Mouse (Mus musculus) MEL (cell line): Measurements from ENCODE around the gene Chrna9. TPM values are rescaled to one million over a fixed set of nuclear protein-coding genes. Genes with fewer than 3 reads are reported as not detected.

Experiments
- DNase-seq: peaks from one replicate; pipeline ENCODE4 v3.0.0; 2011; ENCODE audit warnings: low read depth, low spot score
- H3K27ac ChIP-seq: 2 replicates; pipeline ENCODE4 v1.5.1; 2012; ENCODE audit warnings: low read depth, mild to moderate bottlenecking, control low read depth, low read length, moderate library complexity; ENCODE audit not compliant: control insufficient read depth
- H3K27me3 ChIP-seq, 2 experiments: fragments of 150-350 bp in 1 of 2; sonication (generic) in 1 of 2; 2 replicates each; pipeline ENCODE4 v1.6.1; 2012; ENCODE audit warnings: low read length in 2 of 2, mild to moderate bottlenecking in 2 of 2, improper control_type of control experiment in 1 of 2, moderate library complexity in 1 of 2; ENCODE audit not compliant: insufficient read depth in 2 of 2, control insufficient read depth in 1 of 2
- H3K36me3 ChIP-seq, 2 experiments: 2 replicates each; pipeline ENCODE4 v1.6.1; 2012 to 2014; ENCODE audit warnings: low read length in 2 of 2, improper control_type of control experiment in 1 of 2, inconsistent platforms in 1 of 2, mild to moderate bottlenecking in 1 of 2; ENCODE audit not compliant: insufficient read depth in 2 of 2, control insufficient read depth in 1 of 2
- H3K4me1 ChIP-seq, 2 experiments: fragments of 150-350 bp in 1 of 2; sonication (generic) in 1 of 2; 2 replicates each; pipeline ENCODE4 v1.6.1; 2012; ENCODE audit warnings: low read length in 2 of 2, improper control_type of control experiment in 1 of 2, mild to moderate bottlenecking in 1 of 2; ENCODE audit not compliant: insufficient read depth in 2 of 2, control insufficient read depth in 1 of 2
- H3K4me3 ChIP-seq, 2 experiments: fragments of 150-350 bp in 1 of 2; sonication (generic) in 1 of 2; 2 replicates each; pipeline ENCODE4 v1.5.1; 2012; ENCODE audit warnings: low read depth in 2 of 2, low read length in 2 of 2, mild to moderate bottlenecking in 2 of 2, moderate library complexity in 2 of 2, control low read depth in 1 of 2, improper control_type of control experiment in 1 of 2; ENCODE audit not compliant: control insufficient read depth in 1 of 2, insufficient read depth in 1 of 2
- H3K79me2 ChIP-seq: 2 replicates; pipeline ENCODE4 v1.6.1; 2012; ENCODE audit warnings: mild to moderate bottlenecking, low read length, moderate library complexity; ENCODE audit not compliant: control insufficient read depth, poor library complexity, insufficient read depth
- H3K9ac ChIP-seq: 2 replicates; pipeline ENCODE4 v1.6.1; 2012; ENCODE audit warnings: low read depth, mild to moderate bottlenecking, control low read depth, low read length, moderate library complexity; ENCODE audit not compliant: control insufficient read depth, poor library complexity, severe bottlenecking
- H3K9me3 ChIP-seq: fragments of 150-350 bp; sonication (generic); replicated peaks from 2 replicates; pipeline ENCODE4 v1.6.1; 2012; ENCODE audit warnings: mild to moderate bottlenecking, low read length, improper control_type of control experiment, moderate library complexity; ENCODE audit not compliant: insufficient read depth
- CHD1 ChIP-seq: IDR thresholded peaks from 2 replicates; pipeline ENCODE4 v1.6.1; 2012; ENCODE audit warnings: low read depth, mild to moderate bottlenecking, inconsistent platforms, low read length, improper control_type of control experiment
- CHD2 ChIP-seq: IDR thresholded peaks from 2 replicates; pipeline ENCODE4 v1.6.1; 2011; ENCODE audit warnings: low read length, improper control_type of control experiment
- CTCF ChIP-seq, 3 experiments: IDR thresholded peaks in 2 of 3; conservative IDR thresholded peaks in 1 of 3; 2 replicates each; pipeline ENCODE4 v1.5.1; 2011 to 2012; ENCODE audit warnings: low read length in 3 of 3, low read depth in 2 of 3, mild to moderate bottlenecking in 2 of 3, improper control_type of control experiment in 1 of 3, inconsistent platforms in 1 of 3, mixed read lengths in 1 of 3, moderate library complexity in 1 of 3; ENCODE audit not compliant: control insufficient read depth in 1 of 3, insufficient read depth in 1 of 3, poor library complexity in 1 of 3, severe bottlenecking in 1 of 3
- E2F4 ChIP-seq: IDR thresholded peaks from 2 replicates; pipeline ENCODE4 v1.6.1; 2011; ENCODE audit warnings: low read depth, low read length, improper control_type of control experiment, borderline replicate concordance
- ELF1 ChIP-seq: IDR thresholded peaks from 2 replicates; pipeline ENCODE4 v1.6.1; 2014; ENCODE audit warnings: low read depth, mild to moderate bottlenecking, inconsistent platforms, low read length, improper control_type of control experiment, moderate library complexity
- EP300 ChIP-seq, 2 experiments: IDR thresholded peaks; 2 replicates each; pipeline ENCODE4 v1.6.1; 2011; ENCODE audit warnings: improper control_type of control experiment in 2 of 2, low read length in 2 of 2, low read depth in 1 of 2, mild to moderate bottlenecking in 1 of 2
- ETS1 ChIP-seq: IDR thresholded peaks from 2 replicates; pipeline ENCODE4 v1.6.1; 2012; ENCODE audit warnings: low read depth, mild to moderate bottlenecking, inconsistent platforms, low read length, improper control_type of control experiment, moderate library complexity
- GATA1 ChIP-seq: IDR thresholded peaks from 2 replicates; pipeline ENCODE4 v1.6.1; 2011; ENCODE audit warnings: low read depth, low read length, improper control_type of control experiment
- KAT2A ChIP-seq: conservative IDR thresholded peaks from 2 replicates; pipeline ENCODE4 v1.6.1; 2012; ENCODE audit warnings: low read depth, low read length, improper control_type of control experiment, inconsistent platforms
- MAFK ChIP-seq: IDR thresholded peaks from 2 replicates; pipeline ENCODE4 v1.6.1; 2011; ENCODE audit warnings: low read depth, mild to moderate bottlenecking, low read length, improper control_type of control experiment, borderline replicate concordance
- MAZ ChIP-seq: IDR thresholded peaks from 2 replicates; pipeline ENCODE4 v1.6.1; 2012; ENCODE audit warnings: low read depth, mild to moderate bottlenecking, inconsistent platforms, low read length, improper control_type of control experiment
- MXI1 ChIP-seq: IDR thresholded peaks from 2 replicates; pipeline ENCODE4 v1.6.1; 2011; ENCODE audit warnings: mild to moderate bottlenecking, low read depth, low read length, improper control_type of control experiment
- MYB ChIP-seq: IDR thresholded peaks from 2 replicates; pipeline ENCODE4 v1.6.1; 2011; ENCODE audit warnings: mild to moderate bottlenecking, low read depth, low read length, improper control_type of control experiment
- POLR2AphosphoS2 ChIP-seq: IDR thresholded peaks from 2 replicates; pipeline ENCODE4 v1.6.1; 2011; ENCODE audit warnings: low read length, improper control_type of control experiment
- POLR2AphosphoS5 ChIP-seq: IDR thresholded peaks from 2 replicates; pipeline ENCODE4 v1.6.1; 2012; ENCODE audit warnings: low read depth, borderline replicate concordance, mild to moderate bottlenecking, inconsistent platforms, low read length, moderate library complexity, mixed read lengths
- RCOR1 ChIP-seq: IDR thresholded peaks from 2 replicates; pipeline ENCODE4 v1.6.1; 2012; ENCODE audit warnings: low read depth, mild to moderate bottlenecking, inconsistent platforms, low read length, improper control_type of control experiment
- SIN3A ChIP-seq: IDR thresholded peaks from 2 replicates; pipeline ENCODE4 v1.6.1; 2012; ENCODE audit warnings: low read length, improper control_type of control experiment, inconsistent platforms
- SMC3 ChIP-seq: IDR thresholded peaks from 2 replicates; pipeline ENCODE4 v1.6.1; 2011; ENCODE audit warnings: low read depth, low read length, improper control_type of control experiment
- UBTF ChIP-seq: IDR thresholded peaks from 2 replicates; pipeline ENCODE4 v1.6.1; 2012; ENCODE audit warnings: low read depth, mild to moderate bottlenecking, inconsistent platforms, low read length, improper control_type of control experiment, moderate library complexity, borderline replicate concordance; ENCODE audit not compliant: insufficient read depth
- ZC3H11A ChIP-seq: IDR thresholded peaks from 2 replicates; pipeline ENCODE4 v1.6.1; 2012; ENCODE audit warnings: low read depth, mild to moderate bottlenecking, inconsistent platforms, low read length, improper control_type of control experiment
- ZKSCAN1 ChIP-seq: IDR thresholded peaks from 2 replicates; pipeline ENCODE4 v1.6.1; 2012; ENCODE audit warnings: low read depth, mild to moderate bottlenecking, inconsistent platforms, low read length, improper control_type of control experiment, moderate library complexity
- ZMIZ1 ChIP-seq: IDR thresholded peaks from 2 replicates; pipeline ENCODE4 v1.6.1; 2012; ENCODE audit warnings: low read depth, mild to moderate bottlenecking, inconsistent platforms, low read length, improper control_type of control experiment, moderate library complexity
- ZNF384 ChIP-seq: IDR thresholded peaks from 2 replicates; pipeline ENCODE4 v1.6.1; 2012; ENCODE audit warnings: low read depth, mild to moderate bottlenecking, inconsistent platforms, low read length, improper control_type of control experiment
- polyA plus RNA-seq, 2 experiments: library from polyadenylated mRNA; stranded (reverse) in 1 of 2; unstranded in 1 of 2; fragments of >175 nt in 1 of 2; fragments of >200 nt in 1 of 2; gene quantifications; 2 replicates each; pipeline versions ENCODE4 v1.2.1 to v1.2.4; 2012; ENCODE audit warnings: low replicate concordance in 2 of 2, low read depth in 1 of 2; ENCODE audit not compliant: insufficient read length in 2 of 2, insufficient read depth in 1 of 2, missing spikeins in 1 of 2
- total RNA-seq: library from RNA; depleted of rRNA; stranded (reverse); fragments of 300-350 nt; gene quantifications from 2 replicates; pipeline ENCODE4 v1.2.3, GENCODE M21; 2012

Gene Chrna9
- total and polyA plus RNA-seq, 3 experiments = not detected

GRCm38 (mm10) chr5:66013999-66014398 is 79.3 kb downstream of the Chrna9 start:
- no peak overlapping the region for H3K9ac ChIP-seq
- DNase-seq = no peak
- TF ChIP-seq GATA1 (no peak), ELF1 (no peak), SMC3 (no peak)
- H3K4me3 ChIP-seq = no peak overlapping the region
- H3K36me3 ChIP-seq = no peaks in the 10 kb centered on the region
- no peaks in the 10 kb centered on the region for H3K9me3 ChIP-seq
- H3K4me1 ChIP-seq = no peaks in the 10 kb centered on the region
- H3K27ac ChIP-seq = no peak overlapping the region
- H3K79me2 ChIP-seq = no peaks in the 10 kb centered on the region
- peaks cover 0 to 3% of the 10 kb centered on the region in 2 experiments; a peak in 3 of 4 replicates for H3K27me3 ChIP-seq

GRCm38 (mm10) chr5:66014437-66014836 is 79.7 kb downstream of the Chrna9 start:
- H3K36me3 ChIP-seq = no peaks in the 10 kb centered on the region
- H3K27ac ChIP-seq = no peak overlapping the region
- TF ChIP-seq ZC3H11A (no peak), KAT2A (no peak), MAZ (no peak), ZKSCAN1 (no peak)
- H3K27me3 ChIP-seq = peaks cover 0 to 3% of the 10 kb centered on the region in 2 experiments; a peak in 3 of 4 replicates
- no peaks in the 10 kb centered on the region for H3K9me3 ChIP-seq
- DNase-seq = no peak
- no peak overlapping the region for H3K4me3 ChIP-seq
- no peaks in the 10 kb centered on the region for H3K79me2 ChIP-seq
- H3K4me1 ChIP-seq = no peaks in the 10 kb centered on the region
- H3K9ac ChIP-seq = no peak overlapping the region

GRCm38 (mm10) chr5:66015449-66015961 is 80.8 kb downstream of the Chrna9 start:
- DNase-seq = no peak
- Histone ChIP-seq H3K27ac (no peak overlapping the region), H3K9me3 (no peaks in the 10 kb centered on the region), H3K9ac (no peak overlapping the region), H3K4me1 (no peaks in the 10 kb centered on the region), H3K27me3 (peaks cover 0 to 3% of the 10 kb centered on the region in 2 experiments; a peak in 2 of 4 replicates), H3K36me3 (no peaks in the 10 kb centered on the region), H3K4me3 (no peak overlapping the region), H3K79me2 (no peaks in the 10 kb centered on the region)
- TF ChIP-seq ZMIZ1 (no peak), UBTF (no peak), ZNF384 (no peak), ELF1 (no peak), KAT2A (no peak), CHD1 (no peak), MYB (no peak), CHD2 (no peak), SIN3A (no peak), ETS1 (no peak), MXI1 (no peak), MAFK (no peak), CTCF (IDR thresholded peaks at IDR 0.05 in 2 of 3, conservative IDR thresholded peaks at IDR 0.05 in 1 of 3; ENCODE audit: control insufficient read depth in 1 of 3, insufficient read depth in 1 of 3, low read depth in 2 of 3, low read length in 3 of 3, poor library complexity in 1 of 3, severe bottlenecking in 1 of 3) (no peak), RCOR1 (no peak), POLR2AphosphoS5 (no peak), E2F4 (no peak), POLR2AphosphoS2 (no peak), EP300 (IDR thresholded peaks at IDR 0.05; ENCODE audit: low read depth in 1 of 2, low read length in 2 of 2) (no peak)
